Mouse (Mus musculus): ENCODE data around the gene Abcc8. TPM values are rescaled to one million over a fixed set of nuclear protein-coding genes. Genes with fewer than 3 reads are reported as not detected.

Abcc8 gene
- 0.20 and 0.33 TPM in 2 replicates for polyA plus RNA-seq (2016; fragmentation: Nextera tagmentation; extraction: Ambion mirVana)

GRCm38 (mm10) chr7:46179431-46180275 lies at the start of gene Abcc8:
Abcc8 (minus strand) TSS chr7:46180033.
- peak within 1 kb of the TSS; percentile 57 for H3K4me2 ChIP-seq
- H3K9ac ChIP-seq: no peak within 1 kb of the TSS
- ATAC-seq: no peak
- H3K36me3 ChIP-seq: no peaks in the 10 kb centered on the region
- 0 out of 2 replicates have a peak, but pooled peaks cover 7% of the 10 kb centered on the region for H3K4me1 ChIP-seq
- WGBS (ENCODE audit: insufficient replicate concordance): 3% methylated on average over 72 of the region's 75 CpGs
- H3K27ac ChIP-seq: no peak within 1 kb of the TSS
- H3K27me3 ChIP-seq (replicated peaks): peaks cover 60% of the 10 kb centered on the region
- H3K9me3 ChIP-seq (replicated peaks): no peaks in the 10 kb centered on the region
- H3K4me3 ChIP-seq: peak within 1 kb of the TSS; percentile 36

GRCm38 (mm10) chr7:46226936-46227335 lies 47.1 kb upstream of the Abcc8 start:
- no peak overlapping the region for H3K27ac ChIP-seq
- no peak overlapping the region for H3K9ac ChIP-seq
- H3K4me3 ChIP-seq: no peak overlapping the region
- no peak overlapping the region for H3K4me2 ChIP-seq
- ATAC-seq: no peak
- H3K9me3 ChIP-seq (replicated peaks): no peaks in the 10 kb centered on the region
- 0 out of 2 replicates have a peak, but pooled peaks cover 3% of the 10 kb centered on the region for H3K27me3 ChIP-seq (replicated peaks)
- no peaks in the 10 kb centered on the region for H3K4me1 ChIP-seq
- 66% methylated on average over 4 of the region's 4 CpGs for WGBS (ENCODE audit: insufficient replicate concordance)
- H3K36me3 ChIP-seq: no peaks in the 10 kb centered on the region

GRCm38 (mm10) chr7:46226253-46226652 lies 46.4 kb upstream of the Abcc8 start:
- WGBS (ENCODE audit: insufficient replicate concordance): 21% methylated on average over 7 of the region's 7 CpGs
- H3K4me1 ChIP-seq: no peaks in the 10 kb centered on the region
- no peak overlapping the region for H3K9ac ChIP-seq
- 0 out of 2 replicates have a peak, but pooled peaks cover 3% of the 10 kb centered on the region for H3K27me3 ChIP-seq (replicated peaks)
- no peaks in the 10 kb centered on the region for H3K36me3 ChIP-seq
- no peaks in the 10 kb centered on the region for H3K9me3 ChIP-seq (replicated peaks)
- H3K4me3 ChIP-seq: no peak overlapping the region
- no peak overlapping the region for H3K4me2 ChIP-seq
- no peak for ATAC-seq
- H3K27ac ChIP-seq: no peak overlapping the region

GRCm38 (mm10) chr7:46220591-46221129 lies 40.8 kb upstream of the Abcc8 start:
- no peak for ATAC-seq
- 51% methylated on average over 8 of the region's 8 CpGs for WGBS (ENCODE audit: insufficient replicate concordance)
- Histone ChIP-seq H3K4me2 (no peak overlapping the region), H3K9me3 (replicated peaks) (no peaks in the 10 kb centered on the region), H3K9ac (no peak overlapping the region), H3K36me3 (no peaks in the 10 kb centered on the region), H3K4me1 (peaks cover 5% of the 10 kb centered on the region), H3K27me3 (replicated peaks) (peaks cover 33% of the 10 kb centered on the region), H3K27ac (no peak overlapping the region), H3K4me3 (no peak overlapping the region)

- Histone ChIP-seq H3K4me1 (peaks cover 5% of the 10 kb centered on the region), H3K9me3 (replicated peaks) (no peaks in the 10 kb centered on the region), H3K9ac (no peak overlapping the region), H3K27me3 (replicated peaks) (peaks cover 33% of the 10 kb centered on the region), H3K4me3 (no peak overlapping the region), H3K4me2 (no peak overlapping the region), H3K36me3 (no peaks in the 10 kb centered on the region), H3K27ac (no peak overlapping the region)
- peak; percentile 54; the same call in 1 of the 2 replicates for ATAC-seq
- 16% methylated on average over 11 of the region's 11 CpGs for whole genome bisulfite sequencing (ENCODE audit: insufficient replicate concordance)
Observed at GRCm38 (mm10) chr7:46218415-46218814, 38.6 kb upstream of the Abcc8 start.

- Histone ChIP-seq H3K4me1 (peaks cover 5% of the 10 kb centered on the region), H3K27ac (no peak overlapping the region), H3K4me3 (no peak overlapping the region), H3K4me2 (no peak overlapping the region), H3K36me3 (no peaks in the 10 kb centered on the region), H3K9me3 (replicated peaks) (no peaks in the 10 kb centered on the region), H3K27me3 (replicated peaks) (peaks cover 30% of the 10 kb centered on the region), H3K9ac (no peak overlapping the region)
- WGBS (ENCODE audit: insufficient replicate concordance): 59% methylated on average over 2 of the region's 2 CpGs
- no peak for ATAC-seq
Observed at GRCm38 (mm10) chr7:46216481-46216880, 36.6 kb upstream of the Abcc8 start.

- H3K36me3 ChIP-seq: no peaks in the 10 kb centered on the region
- no peaks in the 10 kb centered on the region for H3K4me1 ChIP-seq
- H3K27me3 ChIP-seq (replicated peaks): no peaks in the 10 kb centered on the region
- H3K4me2 ChIP-seq: no peak overlapping the region
- no peaks in the 10 kb centered on the region for H3K9me3 ChIP-seq (replicated peaks)
- H3K4me3 ChIP-seq: no peak overlapping the region
- H3K9ac ChIP-seq: no peak overlapping the region
- no peak for ATAC-seq
- no peak overlapping the region for H3K27ac ChIP-seq
- WGBS (ENCODE audit: insufficient replicate concordance): 58% methylated on average over 6 of the region's 6 CpGs
Observed at GRCm38 (mm10) chr7:46210276-46210675, 30.4 kb upstream of the Abcc8 start.

GRCm38 (mm10) chr7:46208131-46208530 lies 28.3 kb upstream of the Abcc8 start:
- no peak for ATAC-seq
- Histone ChIP-seq H3K4me3 (no peak overlapping the region), H3K27me3 (replicated peaks) (no peaks in the 10 kb centered on the region), H3K4me1 (no peaks in the 10 kb centered on the region), H3K4me2 (no peak overlapping the region), H3K9ac (no peak overlapping the region), H3K27ac (no peak overlapping the region), H3K36me3 (no peaks in the 10 kb centered on the region), H3K9me3 (replicated peaks) (no peaks in the 10 kb centered on the region)
- WGBS (ENCODE audit: insufficient replicate concordance): 72% methylated on average over 8 of the region's 8 CpGs

GRCm38 (mm10) chr7:46204775-46205174 lies 24.9 kb upstream of the Abcc8 start:
- Histone ChIP-seq H3K9ac (no peak overlapping the region), H3K4me3 (no peak overlapping the region), H3K27me3 (replicated peaks) (no peaks in the 10 kb centered on the region), H3K4me1 (no peaks in the 10 kb centered on the region), H3K27ac (no peak overlapping the region), H3K36me3 (no peaks in the 10 kb centered on the region), H3K9me3 (replicated peaks) (no peaks in the 10 kb centered on the region), H3K4me2 (no peak overlapping the region)
- no peak for ATAC-seq
- WGBS (ENCODE audit: insufficient replicate concordance): 54% methylated on average over 6 of the region's 6 CpGs

GRCm38 (mm10) chr7:46204046-46204471 lies 24.2 kb upstream of the Abcc8 start:
- H3K27me3 ChIP-seq (replicated peaks): peaks cover 4% of the 10 kb centered on the region; the same call in 1 of the 2 replicates
- H3K36me3 ChIP-seq: no peaks in the 10 kb centered on the region
- H3K4me3 ChIP-seq: no peak overlapping the region
- no peaks in the 10 kb centered on the region for H3K9me3 ChIP-seq (replicated peaks)
- no peaks in the 10 kb centered on the region for H3K4me1 ChIP-seq
- no peak overlapping the region for H3K4me2 ChIP-seq
- WGBS (ENCODE audit: insufficient replicate concordance): 47% methylated on average over 11 of the region's 11 CpGs
- H3K27ac ChIP-seq: no peak overlapping the region
- H3K9ac ChIP-seq: no peak overlapping the region
- no peak for ATAC-seq

- H3K36me3 ChIP-seq: no peaks in the 10 kb centered on the region
- ATAC-seq: no peak
- H3K4me1 ChIP-seq: no peaks in the 10 kb centered on the region
- H3K9ac ChIP-seq: no peak overlapping the region
- no peaks in the 10 kb centered on the region for H3K9me3 ChIP-seq (replicated peaks)
- 21% methylated on average over 14 of the region's 14 CpGs for WGBS (ENCODE audit: insufficient replicate concordance)
- no peak overlapping the region for H3K27ac ChIP-seq
- H3K4me3 ChIP-seq: no peak overlapping the region
- peaks cover 6% of the 10 kb centered on the region; the same call in 1 of the 2 replicates for H3K27me3 ChIP-seq (replicated peaks)
- H3K4me2 ChIP-seq: no peak overlapping the region
Observed at GRCm38 (mm10) chr7:46201649-46202048, 21.8 kb upstream of the Abcc8 start.

GRCm38 (mm10) chr7:46200021-46200420 lies 20.2 kb upstream of the Abcc8 start:
- Histone ChIP-seq H3K4me2 (no peak overlapping the region), H3K4me1 (no peaks in the 10 kb centered on the region), H3K27ac (no peak overlapping the region), H3K9ac (no peak overlapping the region), H3K9me3 (replicated peaks) (no peaks in the 10 kb centered on the region), H3K36me3 (no peaks in the 10 kb centered on the region), H3K27me3 (replicated peaks) (peaks cover 6% of the 10 kb centered on the region; the same call in 1 of the 2 replicates), H3K4me3 (no peak overlapping the region)
- ATAC-seq: no peak
- 53% methylated on average over 6 of the region's 6 CpGs for WGBS (ENCODE audit: insufficient replicate concordance)
